Mouse (Mus musculus) forebrain, embryonic 15.5 days (tissue): ENCODE measurements around the gene Cpa3. TPM values are rescaled to one million over a fixed set of nuclear protein-coding genes. Genes with fewer than 3 reads are reported as not detected.

ENCODE experiments used
- ATAC-seq: fragments of 200-750 bp; cut with Nextera tagmentation; replicated peaks from 2 replicates; pipeline ENCODE4 v1.8.0; 2017; ENCODE audit warnings: mild to moderate bottlenecking, moderate TSS enrichment, moderate library complexity
- H3K27ac ChIP-seq: fragments of 300-500 bp; sonication (generic); replicated peaks from 2 replicates; pipeline ENCODE4 v1.5.1; 2015; ENCODE audit warnings: mild to moderate bottlenecking, inconsistent platforms
- H3K27me3 ChIP-seq: fragments of 300-500 bp; sonication (generic); 2 replicates; pipeline ENCODE4 v1.6.1; 2015; ENCODE audit warnings: inconsistent platforms
- H3K36me3 ChIP-seq: fragments of 300-500 bp; sonication (generic); 2 replicates; pipeline ENCODE4 v1.6.1; 2015; ENCODE audit warnings: mild to moderate bottlenecking, inconsistent platforms
- H3K4me1 ChIP-seq: fragments of 300-500 bp; sonication (generic); 2 replicates; pipeline ENCODE4 v1.6.1; 2015; ENCODE audit warnings: inconsistent platforms
- H3K4me2 ChIP-seq: fragments of 300-500 bp; sonication (generic); replicated peaks from 2 replicates; pipeline ENCODE4 v1.6.1; 2015; ENCODE audit warnings: mild to moderate bottlenecking, inconsistent platforms
- H3K4me3 ChIP-seq: fragments of 300-500 bp; sonication (generic); 2 replicates; pipeline ENCODE4 v1.5.1; 2015; ENCODE audit warnings: mild to moderate bottlenecking, inconsistent platforms
- H3K9ac ChIP-seq: fragments of 300-500 bp; sonication (generic); replicated peaks from 2 replicates; pipeline ENCODE4 v1.6.1; 2015; ENCODE audit warnings: mild to moderate bottlenecking, inconsistent platforms
- H3K9me3 ChIP-seq: fragments of 300-500 bp; sonication (generic); 2 replicates; pipeline ENCODE4 v1.6.1; 2016; ENCODE audit warnings: inconsistent platforms
- WGBS: fragments of 180-500 bp; shearing (Covaris S2); methylation state at CpG from one replicate; pipeline ENCODE4 v1.1.7; 2015; ENCODE audit warnings: mixed read lengths; 5-methylcytosine and 5-hydroxymethylcytosine counted together
- polyA plus RNA-seq: library from polyadenylated mRNA; unstranded; fragments of >200 nt; fragmentation: Nextera tagmentation; extraction: Ambion mirVana; gene quantifications from 2 replicates; pipeline ENCODE4 v1.2.1, GENCODE M21; 2015

Cpa3 gene
- polyA plus RNA-seq: 0.20 and 0.42 TPM in 2 replicates

GRCm38 (mm10) chr3:20242050-20242449 is at the start of gene Cpa3:
Cpa3 (minus strand) TSS chr3:20242181.
- 96% methylated on average over 3 of the region's 3 CpGs for WGBS
- Histone ChIP-seq H3K4me1 (no peaks in the 10 kb centered on the region), H3K9me3 (no peaks in the 10 kb centered on the region), H3K4me3 (no peak within 1 kb of the TSS), H3K9ac (no peak within 1 kb of the TSS), H3K27ac (no peak within 1 kb of the TSS), H3K27me3 (no peaks in the 10 kb centered on the region), H3K4me2 (no peak within 1 kb of the TSS), H3K36me3 (no peaks in the 10 kb centered on the region)
- no peak for ATAC-seq

- H3K4me2 ChIP-seq: no peak overlapping the region
- H3K36me3 ChIP-seq: no peaks in the 10 kb centered on the region
- no peak overlapping the region for H3K27ac ChIP-seq
- no peak for ATAC-seq
- H3K27me3 ChIP-seq: no peaks in the 10 kb centered on the region
- no peak overlapping the region for H3K9ac ChIP-seq
- H3K9me3 ChIP-seq: no peaks in the 10 kb centered on the region
- H3K4me1 ChIP-seq: no peaks in the 10 kb centered on the region
- no peak overlapping the region for H3K4me3 ChIP-seq
These were observed 49.4 kb upstream of the Cpa3 start for GRCm38 (mm10) chr3:20291370-20291769.

GRCm38 (mm10) chr3:20288761-20289160 is 46.8 kb upstream of the Cpa3 start:
- WGBS: 93% methylated on average over 2 of the region's 2 CpGs
- H3K27ac ChIP-seq: no peak overlapping the region
- H3K4me3 ChIP-seq: no peak overlapping the region
- no peaks in the 10 kb centered on the region for H3K27me3 ChIP-seq
- no peak overlapping the region for H3K9ac ChIP-seq
- no peaks in the 10 kb centered on the region for H3K9me3 ChIP-seq
- no peaks in the 10 kb centered on the region for H3K4me1 ChIP-seq
- no peak overlapping the region for H3K4me2 ChIP-seq
- no peaks in the 10 kb centered on the region for H3K36me3 ChIP-seq
- ATAC-seq: no peak

GRCm38 (mm10) chr3:20281796-20282195 is 39.8 kb upstream of the Cpa3 start:
- Histone ChIP-seq H3K9ac (no peak overlapping the region), H3K9me3 (no peaks in the 10 kb centered on the region), H3K36me3 (no peaks in the 10 kb centered on the region), H3K27me3 (no peaks in the 10 kb centered on the region), H3K4me1 (no peaks in the 10 kb centered on the region), H3K4me2 (no peak overlapping the region), H3K27ac (no peak overlapping the region), H3K4me3 (no peak overlapping the region)
- no peak for ATAC-seq
- WGBS: 59% methylated on average over 1 of the region's 1 CpGs

GRCm38 (mm10) chr3:20275633-20276032 is 33.7 kb upstream of the Cpa3 start, which contains the start of gene Cpb1:
Cpb1 (minus strand) TSS chr3:20275733.
- Histone ChIP-seq H3K9ac (no peak within 1 kb of the TSS), H3K4me3 (no peak within 1 kb of the TSS), H3K27ac (no peak within 1 kb of the TSS), H3K27me3 (no peaks in the 10 kb centered on the region), H3K36me3 (no peaks in the 10 kb centered on the region), H3K4me1 (no peaks in the 10 kb centered on the region), H3K4me2 (no peak within 1 kb of the TSS), H3K9me3 (no peaks in the 10 kb centered on the region)
- ATAC-seq: no peak
- WGBS: 87% methylated on average over 3 of the region's 3 CpGs

GRCm38 (mm10) chr3:20254566-20255479 is 12.8 kb upstream of the Cpa3 start:
- Histone ChIP-seq H3K27ac (no peak overlapping the region), H3K27me3 (no peaks in the 10 kb centered on the region), H3K36me3 (no peaks in the 10 kb centered on the region), H3K9me3 (no peaks in the 10 kb centered on the region), H3K4me2 (no peak overlapping the region), H3K4me3 (no peak overlapping the region), H3K9ac (no peak overlapping the region), H3K4me1 (no peaks in the 10 kb centered on the region)
- WGBS: 52% methylated on average over 9 of the region's 9 CpGs
- no peak for ATAC-seq

GRCm38 (mm10) chr3:20243913-20244312 is 1.9 kb upstream of the Cpa3 start:
- no peak overlapping the region for H3K4me3 ChIP-seq
- H3K27ac ChIP-seq: no peak overlapping the region
- no peak for ATAC-seq
- no peaks in the 10 kb centered on the region for H3K4me1 ChIP-seq
- no peak overlapping the region for H3K9ac ChIP-seq
- WGBS: 93% methylated on average over 1 of the region's 1 CpGs
- H3K27me3 ChIP-seq: no peaks in the 10 kb centered on the region
- no peaks in the 10 kb centered on the region for H3K9me3 ChIP-seq
- H3K36me3 ChIP-seq: no peaks in the 10 kb centered on the region
- no peak overlapping the region for H3K4me2 ChIP-seq

- no peak for ATAC-seq
- Histone ChIP-seq H3K4me3 (no peak overlapping the region), H3K9me3 (no peaks in the 10 kb centered on the region), H3K27ac (no peak overlapping the region), H3K4me1 (no peaks in the 10 kb centered on the region), H3K4me2 (no peak overlapping the region), H3K36me3 (no peaks in the 10 kb centered on the region), H3K9ac (no peak overlapping the region), H3K27me3 (no peaks in the 10 kb centered on the region)
- 84% methylated on average over 3 of the region's 3 CpGs for WGBS
These were observed 2.2 kb downstream of the Cpa3 start for GRCm38 (mm10) chr3:20239741-20240140.

GRCm38 (mm10) chr3:20236965-20237364 is 5.0 kb downstream of the Cpa3 start:
- ATAC-seq: no peak
- H3K9ac ChIP-seq: no peak overlapping the region
- no peak overlapping the region for H3K4me2 ChIP-seq
- no peak overlapping the region for H3K4me3 ChIP-seq
- no peaks in the 10 kb centered on the region for H3K36me3 ChIP-seq
- no peak overlapping the region for H3K27ac ChIP-seq
- H3K9me3 ChIP-seq: no peaks in the 10 kb centered on the region
- 88% methylated on average over 1 of the region's 1 CpGs for WGBS
- no peaks in the 10 kb centered on the region for H3K4me1 ChIP-seq
- H3K27me3 ChIP-seq: no peaks in the 10 kb centered on the region

GRCm38 (mm10) chr3:20229027-20229426 is 13.0 kb downstream of the Cpa3 start:
- ATAC-seq: no peak

GRCm38 (mm10) chr3:20225429-20225828 is 16.6 kb downstream of the Cpa3 start:
- Histone ChIP-seq H3K9me3 (no peaks in the 10 kb centered on the region), H3K36me3 (no peaks in the 10 kb centered on the region), H3K9ac (no peak overlapping the region), H3K27me3 (no peaks in the 10 kb centered on the region), H3K4me1 (no peaks in the 10 kb centered on the region), H3K4me3 (no peak overlapping the region), H3K27ac (no peak overlapping the region), H3K4me2 (no peak overlapping the region)
- no peak for ATAC-seq
- 89% methylated on average over 2 of the region's 2 CpGs for WGBS

More at GRCm38 (mm10) chr3:20229027-20229426, 13.0 kb downstream of the Cpa3 start:
- Histone ChIP-seq H3K27me3 (no peaks in the 10 kb centered on the region), H3K36me3 (no peaks in the 10 kb centered on the region), H3K9me3 (no peaks in the 10 kb centered on the region), H3K4me1 (no peaks in the 10 kb centered on the region), H3K27ac (no peak overlapping the region), H3K9ac (no peak overlapping the region), H3K4me2 (no peak overlapping the region), H3K4me3 (no peak overlapping the region)
- 94% methylated on average over 1 of the region's 1 CpGs for WGBS

GRCm38 (mm10) chr3:20222926-20223698 is 18.9 kb downstream of the Cpa3 start:
- 95% methylated on average over 9 of the region's 9 CpGs for WGBS
- H3K9me3 ChIP-seq: no peaks in the 10 kb centered on the region
- ATAC-seq: no peak
- H3K4me3 ChIP-seq: no peak overlapping the region
- H3K27ac ChIP-seq: no peak overlapping the region
- H3K4me2 ChIP-seq: no peak overlapping the region
- no peaks in the 10 kb centered on the region for H3K4me1 ChIP-seq
- H3K9ac ChIP-seq: no peak overlapping the region
- no peaks in the 10 kb centered on the region for H3K27me3 ChIP-seq
- H3K36me3 ChIP-seq: no peaks in the 10 kb centered on the region
